Mouse (Mus musculus) limb, embryonic 11.5 days (tissue): ENCODE data around the gene Nod2. TPM values are rescaled to one million over a fixed set of nuclear protein-coding genes. Genes with fewer than 3 reads are reported as not detected.

ENCODE experiments used
- ATAC-seq: fragments of 200-750 bp; cut with Nextera tagmentation; 2 replicates; pipeline ENCODE4 v1.8.0; 2017; ENCODE audit warnings: low read depth; ENCODE audit not compliant: insufficient number of reproducible peaks, low FRiP score, low TSS enrichment
- DNase-seq: peaks from one replicate; pipeline ENCODE4 v3.0.0-alpha.2; 2015; ENCODE audit warnings: low spot score
- H3K27ac ChIP-seq: fragments of 300-500 bp; sonication (generic); replicated peaks from 2 replicates; pipeline ENCODE4 v1.5.1; 2014; ENCODE audit warnings: low read depth, mild to moderate bottlenecking, low read length
- H3K27me3 ChIP-seq: fragments of 300-500 bp; sonication (generic); 2 replicates; pipeline ENCODE4 v1.6.1; 2014; ENCODE audit warnings: mild to moderate bottlenecking, low read length, mixed read lengths; ENCODE audit not compliant: control insufficient read depth, insufficient read depth
- H3K36me3 ChIP-seq: fragments of 300-500 bp; sonication (generic); 2 replicates; pipeline ENCODE4 v1.6.1; 2014; ENCODE audit warnings: mild to moderate bottlenecking, low read length, moderate library complexity, mixed read lengths; ENCODE audit not compliant: control insufficient read depth, insufficient read depth
- H3K4me1 ChIP-seq: fragments of 300-500 bp; sonication (generic); 2 replicates; pipeline ENCODE4 v1.6.1; 2014; ENCODE audit warnings: low read length, mixed read lengths; ENCODE audit not compliant: control insufficient read depth, insufficient read depth
- H3K4me2 ChIP-seq: fragments of 300-500 bp; sonication (generic); 2 replicates; pipeline ENCODE4 v1.6.1; 2014; ENCODE audit warnings: low read depth, mild to moderate bottlenecking, moderate library complexity; ENCODE audit not compliant: severe bottlenecking
- H3K4me3 ChIP-seq: fragments of 300-500 bp; sonication (generic); 2 replicates; pipeline ENCODE4 v1.5.1; 2014; ENCODE audit warnings: low read depth, low read length
- H3K9ac ChIP-seq: fragments of 300-500 bp; sonication (generic); 2 replicates; pipeline ENCODE4 v1.6.1; 2014; ENCODE audit warnings: mild to moderate bottlenecking, low read length
- H3K9me3 ChIP-seq: fragments of 300-500 bp; sonication (generic); 2 replicates; pipeline ENCODE4 v1.6.1; 2016; ENCODE audit warnings: low read length; ENCODE audit not compliant: control insufficient read depth
- WGBS: fragments of 180-500 bp; shearing (Covaris S2); extraction: QIAGEN DNeasy Blood & Tissue Kit; methylation state at CpG from one replicate; pipeline ENCODE4 v1.1.7; 2014; 5-methylcytosine and 5-hydroxymethylcytosine counted together
- polyA plus RNA-seq: library from polyadenylated mRNA; unstranded; fragments of >200 nt; fragmentation: Nextera tagmentation; extraction: Ambion mirVana; gene quantifications from 2 replicates; pipeline ENCODE4 v1.2.1, GENCODE M21; 2014

Gene Nod2
- polyA plus RNA-seq, 1 experiment from 2014 or later: 0.29 TPM

DNA sequence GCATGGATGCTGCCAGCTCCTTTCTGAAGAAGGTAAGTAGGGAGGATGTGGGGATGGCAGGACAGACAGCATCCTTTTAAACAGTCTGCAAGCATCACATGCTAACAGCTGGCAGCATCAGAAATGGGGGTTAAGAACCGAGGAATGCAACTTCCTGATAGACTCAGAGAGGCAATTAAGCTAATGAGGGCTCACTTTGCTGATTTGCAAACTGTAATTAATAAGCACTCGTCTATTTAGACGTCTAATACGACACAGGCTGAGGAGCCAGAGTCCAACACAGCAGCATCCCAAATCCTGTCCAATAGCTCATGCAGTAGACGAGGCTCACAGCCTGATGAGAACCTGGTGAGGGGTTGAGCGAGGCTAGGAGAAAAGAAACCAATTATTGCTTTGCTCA, 36.8 kb upstream of the Nod2 start:
- Histone ChIP-seq H3K9me3 (no peaks in the 10 kb centered on the region), H3K27me3 (no peaks in the 10 kb centered on the region), H3K27ac (no peak overlapping the region), H3K4me3 (no peak overlapping the region), H3K4me2 (no peak overlapping the region), H3K9ac (no peak overlapping the region), H3K36me3 (no peaks in the 10 kb centered on the region), H3K4me1 (peaks cover 4% of the 10 kb centered on the region)
- DNase-seq: no peak
- 47% methylated on average over 6 of the region's 6 CpGs for WGBS
- ATAC-seq: no peak

GRCm38 (mm10) chr8:88614981-88615380, 32.1 kb upstream of the Nod2 start:
- H3K9ac ChIP-seq: no peak overlapping the region
- WGBS: 66% methylated on average over 5 of the region's 5 CpGs
- ATAC-seq (no peak), DNase-seq (no peak)
- no peaks in the 10 kb centered on the region for H3K36me3 ChIP-seq
- no peak overlapping the region for H3K4me3 ChIP-seq
- no peak overlapping the region for H3K27ac ChIP-seq
- no peaks in the 10 kb centered on the region for H3K27me3 ChIP-seq
- H3K4me1 ChIP-seq: 0 out of 2 replicates have a peak, but pooled peaks cover 2% of the 10 kb centered on the region
- no peaks in the 10 kb centered on the region for H3K9me3 ChIP-seq
- no peak overlapping the region for H3K4me2 ChIP-seq

- no peak for ATAC-seq
- Histone ChIP-seq H3K4me1 (0 out of 2 replicates have a peak, but pooled peaks cover 2% of the 10 kb centered on the region), H3K4me2 (no peak overlapping the region), H3K9ac (no peak overlapping the region), H3K4me3 (no peak overlapping the region), H3K27me3 (no peaks in the 10 kb centered on the region), H3K9me3 (no peaks in the 10 kb centered on the region), H3K27ac (no peak overlapping the region), H3K36me3 (no peaks in the 10 kb centered on the region)
- 66% methylated on average over 5 of the region's 5 CpGs for WGBS
- DNase-seq: no peak
Measured at GRCm38 (mm10) chr8:88618612-88619011, 28.5 kb upstream of the Nod2 start.

GRCm38 (mm10) chr8:88619513-88619912, 27.6 kb upstream of the Nod2 start:
- WGBS: 75% methylated on average over 3 of the region's 3 CpGs
- H3K4me1 ChIP-seq: 0 out of 2 replicates have a peak, but pooled peaks cover 2% of the 10 kb centered on the region
- ATAC-seq (no peak), DNase-seq (no peak)
- no peak overlapping the region for H3K27ac ChIP-seq
- no peak overlapping the region for H3K4me3 ChIP-seq
- H3K4me2 ChIP-seq: no peak overlapping the region
- no peaks in the 10 kb centered on the region for H3K36me3 ChIP-seq
- no peaks in the 10 kb centered on the region for H3K27me3 ChIP-seq
- no peak overlapping the region for H3K9ac ChIP-seq
- no peaks in the 10 kb centered on the region for H3K9me3 ChIP-seq

GRCm38 (mm10) chr8:88620931-88621330, 26.2 kb upstream of the Nod2 start:
- Histone ChIP-seq H3K9me3 (no peaks in the 10 kb centered on the region), H3K9ac (no peak overlapping the region), H3K27ac (no peak overlapping the region), H3K36me3 (no peaks in the 10 kb centered on the region), H3K4me1 (0 out of 2 replicates have a peak, but pooled peaks cover 2% of the 10 kb centered on the region), H3K27me3 (peaks cover 5% of the 10 kb centered on the region; the same call in 1 of the 2 replicates), H3K4me3 (no peak overlapping the region), H3K4me2 (no peak overlapping the region)
- DNase-seq: no peak
- ATAC-seq: no peak
- 65% methylated on average over 5 of the region's 5 CpGs for WGBS

- no peak overlapping the region for H3K9ac ChIP-seq
- H3K4me1 ChIP-seq: no peaks in the 10 kb centered on the region
- no peaks in the 10 kb centered on the region for H3K36me3 ChIP-seq
- H3K9me3 ChIP-seq: no peaks in the 10 kb centered on the region
- H3K4me3 ChIP-seq: no peak overlapping the region
- 2% methylated on average over 8 of the region's 8 CpGs for WGBS
- ATAC-seq (no peak), DNase-seq (peak; percentile 88)
- no peak overlapping the region for H3K27ac ChIP-seq
- H3K27me3 ChIP-seq: peaks cover 5% of the 10 kb centered on the region; the same call in 1 of the 2 replicates
- H3K4me2 ChIP-seq: no peak overlapping the region
Measured at GRCm38 (mm10) chr8:88621408-88621807, 25.7 kb upstream of the Nod2 start.

GRCm38 (mm10) chr8:88623351-88623750, 23.8 kb upstream of the Nod2 start:
- 0 out of 2 replicates have a peak, but pooled peaks cover 2% of the 10 kb centered on the region for H3K4me1 ChIP-seq
- DNase-seq (no peak), ATAC-seq (no peak)
- H3K36me3 ChIP-seq: no peaks in the 10 kb centered on the region
- no peaks in the 10 kb centered on the region for H3K9me3 ChIP-seq
- no peak overlapping the region for H3K4me3 ChIP-seq
- no peak overlapping the region for H3K27ac ChIP-seq
- no peak overlapping the region for H3K4me2 ChIP-seq
- 75% methylated on average over 3 of the region's 3 CpGs for WGBS
- H3K27me3 ChIP-seq: peaks cover 11% of the 10 kb centered on the region; the same call in 1 of the 2 replicates
- no peak overlapping the region for H3K9ac ChIP-seq

DNA sequence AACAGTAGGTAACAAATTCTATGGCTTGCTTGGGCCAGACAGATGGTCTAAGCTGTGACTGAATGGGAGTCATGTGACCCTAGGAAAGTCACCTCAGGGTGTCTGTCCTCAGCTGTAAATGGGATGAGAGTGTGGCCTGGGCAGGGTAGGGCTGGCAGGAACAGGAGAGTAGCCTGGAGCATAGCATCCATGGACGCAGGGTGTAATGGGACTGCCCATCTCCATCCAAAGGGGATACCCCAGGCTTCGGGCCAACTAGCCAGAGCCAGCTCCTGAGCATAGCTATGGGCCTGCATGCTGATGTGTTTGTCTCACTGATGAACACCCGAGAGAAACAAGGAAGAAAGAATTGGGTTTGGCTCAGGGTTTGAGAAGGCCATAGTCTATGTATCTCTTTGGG, 22.8 kb upstream of the Nod2 start:
- Histone ChIP-seq H3K9me3 (no peaks in the 10 kb centered on the region), H3K4me1 (0 out of 2 replicates have a peak, but pooled peaks cover 4% of the 10 kb centered on the region), H3K4me2 (no peak overlapping the region), H3K27ac (no peak overlapping the region), H3K27me3 (peaks cover 13% of the 10 kb centered on the region; the same call in 1 of the 2 replicates), H3K9ac (no peak overlapping the region), H3K36me3 (no peaks in the 10 kb centered on the region), H3K4me3 (no peak overlapping the region)
- DNase-seq (no peak), ATAC-seq (no peak)
- WGBS: 91% methylated on average over 3 of the region's 3 CpGs

DNA sequence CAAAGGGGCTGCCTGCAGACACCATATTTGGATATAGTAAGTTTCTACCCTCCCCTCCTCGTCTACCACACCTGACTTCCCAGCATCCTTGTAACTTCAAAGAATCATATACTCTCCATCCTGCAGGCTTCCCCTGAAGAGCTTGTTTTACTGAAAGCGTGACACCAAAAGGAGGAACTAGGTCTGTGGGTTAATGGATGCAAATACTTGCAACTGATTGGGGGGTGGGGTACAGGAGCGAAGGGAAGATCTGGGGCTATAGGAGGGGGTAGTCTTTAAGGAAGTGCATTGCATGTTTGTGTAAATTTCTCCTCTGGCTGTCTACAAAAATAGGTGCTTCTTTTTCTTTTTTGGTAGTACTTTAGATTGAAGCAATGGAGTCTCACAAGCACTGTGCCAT, 20.7 kb upstream of the Nod2 start:
- Histone ChIP-seq H3K27me3 (peaks cover 13% of the 10 kb centered on the region; the same call in 1 of the 2 replicates), H3K4me3 (no peak overlapping the region), H3K27ac (no peak overlapping the region), H3K4me2 (no peak overlapping the region), H3K9me3 (no peaks in the 10 kb centered on the region), H3K36me3 (no peaks in the 10 kb centered on the region), H3K9ac (no peak overlapping the region), H3K4me1 (0 out of 2 replicates have a peak, but pooled peaks cover 4% of the 10 kb centered on the region)
- 55% methylated on average over 3 of the region's 3 CpGs for WGBS
- ATAC-seq: no peak
- no peak for DNase-seq
